ENCODE assay signal across 12 mouse cellular contexts in the genomic region with DNA sequence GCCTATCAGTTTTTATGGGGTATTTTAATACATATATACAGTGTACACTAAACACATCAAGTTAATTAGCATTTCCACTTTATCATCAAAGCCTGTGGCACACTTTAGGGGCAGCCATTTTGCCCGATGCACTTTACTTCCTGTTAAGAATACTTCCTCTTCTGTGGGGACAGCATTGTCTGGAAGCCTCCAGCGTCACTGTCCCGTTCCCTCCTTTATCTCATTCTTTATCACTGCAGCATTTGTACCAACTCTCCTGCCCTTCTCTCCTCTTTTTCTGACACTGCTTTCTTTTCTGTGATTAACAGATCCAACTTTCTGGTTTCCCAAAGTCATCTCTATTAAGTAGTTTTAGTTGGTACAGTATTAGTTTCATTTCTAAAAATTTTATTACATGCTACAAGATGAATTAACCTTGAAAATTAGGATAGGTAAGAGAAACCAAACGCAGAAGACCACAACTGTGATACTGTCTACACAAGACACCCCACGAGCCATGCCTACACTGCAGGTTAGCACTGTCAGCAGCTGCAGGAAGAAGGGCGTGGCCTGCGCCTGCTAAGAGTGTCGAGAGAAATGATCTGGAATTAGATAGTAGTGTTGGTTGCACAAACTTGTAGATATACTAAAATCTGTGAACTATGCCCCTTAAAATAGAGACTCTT. TPM values are rescaled to one million over a fixed set of nuclear protein-coding genes. Genes with fewer than 3 reads are reported as not detected.
DNase-seq lines count a peak whose midpoint lies in the region; ATAC-seq and TF ChIP-seq lines count a peak whose summit lies in the region.
"Had no signal": no experiment of that assay in that cellular context is flagged by ENCODE, and none has a peak within 500 bp of the region (broad histone marks: within the 10 kb centered on the region; RNA-seq: fewer than 3 reads in every experiment).

No protein-coding gene starts in this region.

- WGBS in intestine, embryonic 16.5 days = 65% methylated on average over 8 of the region's 8 CpGs

- no peaks in the 10 kb centered on the region for H3K27me3 ChIP-seq in MEL (ENCODE audit: control insufficient read depth in 1 of 2, insufficient read depth in 2 of 2, low read length in 2 of 2)
- H3K27me3 ChIP-seq in intestine, embryonic 16.5 days (replicated peaks; ENCODE audit: control insufficient read depth, insufficient read depth, low read length) = no peaks in the 10 kb centered on the region

- TF ChIP-seq RAD21 in MEL (IDR thresholded peaks at IDR 0.05; ENCODE audit: low read depth, low read length) = no peak

- H3K9ac ChIP-seq in MEL (ENCODE audit: control insufficient read depth, low read depth, low read length, poor library complexity, severe bottlenecking) = peak overlapping the region; percentile 23
- H3K9ac ChIP-seq in intestine, embryonic 16.5 days (ENCODE audit: low read depth, low read length) = no peak overlapping the region

- peak overlapping the region; percentile 17 to 30; a peak in 2 of 4 replicates for H3K4me3 ChIP-seq in MEL (ENCODE audit: control insufficient read depth in 1 of 2, insufficient read depth in 1 of 2, low read depth in 2 of 2, low read length in 2 of 2)
- no peak overlapping the region for H3K4me3 ChIP-seq in intestine, embryonic 16.5 days (ENCODE audit: low read length)
- no peak overlapping the region for H3K4me3 ChIP-seq in left cerebral cortex, adult 2 months
- H3K4me3 ChIP-seq: forebrain, embryonic 10.5 days; myocyte had no signal

- peak; percentile 31 to 34; a peak in 2 of 4 replicates for TF ChIP-seq EP300 in MEL (IDR thresholded peaks at IDR 0.05; ENCODE audit: low read depth in 1 of 2, low read length in 2 of 2)

- H3K4me2 ChIP-seq in intestine, embryonic 16.5 days (ENCODE audit: low read depth, low read length) = no peak overlapping the region

- H3K4me1 ChIP-seq in MEL (ENCODE audit: control insufficient read depth in 1 of 2, insufficient read depth in 2 of 2, low read length in 2 of 2) = peaks cover 8 to 15% of the 10 kb centered on the region in 2 experiments
- H3K4me1 ChIP-seq in intestine, embryonic 16.5 days (ENCODE audit: control insufficient read depth, insufficient read depth, low read length) = no peaks in the 10 kb centered on the region
- H3K4me1 ChIP-seq: forebrain, embryonic 10.5 days had no signal

- TF ChIP-seq POLR2A in MEL (IDR thresholded peaks at IDR 0.05; ENCODE audit: control insufficient read depth in 1 of 2, insufficient read depth in 1 of 2, low read depth in 1 of 2, low read length in 2 of 2, poor library complexity in 1 of 2) = no peak

- no peak for TF ChIP-seq CTCF in MEL (IDR thresholded peaks at IDR 0.05 in 2 of 3, conservative IDR thresholded peaks at IDR 0.05 in 1 of 3; ENCODE audit: control insufficient read depth in 1 of 3, insufficient read depth in 1 of 3, low read depth in 2 of 3, low read length in 3 of 3, poor library complexity in 1 of 3, severe bottlenecking in 1 of 3)
- no peak for TF ChIP-seq CTCF in left cerebral cortex, adult 2 months (IDR thresholded peaks at IDR 0.05)

- intact Hi-C loops in left cerebral cortex, adult 2 months (cut with DNase I) = no loop called here
- intact Hi-C loops in left cerebral cortex, postnatal 10 days (cut with DNase I) = no loop called here

- ATAC-seq in intestine, embryonic 16.5 days = peak; percentile 73
- peak; percentile 74 for ATAC-seq in neutrophil, adult 5-6 weeks (ENCODE audit: extremely low read depth, insufficient number of reproducible peaks, low FRiP score, poor library complexity, severe bottlenecking)

- DNase-seq in 416B (ENCODE audit: low read depth) = peak; percentile 58
- peak; percentile 85 for DNase-seq in MEL (ENCODE audit: low read depth, low spot score)
- DNase-seq in left cerebral cortex, adult 2 months (ENCODE audit: extremely low spot score in 1 of 2, low spot score in 2 of 2) = no peak
- no peak for DNase-seq in left cerebral cortex, postnatal 10 days (ENCODE audit: extremely low spot score in 1 of 2, low spot score in 2 of 2)
- DNase-seq in gastrocnemius, adult 18-20 months (ENCODE audit: low spot score) = no peak
- DNase-seq in cerebellum, postnatal 10 days = no peak
- DNase-seq: gastrocnemius, postnatal 36 days; lung, postnatal 10 days had no signal

- H3K36me3 ChIP-seq in MEL (ENCODE audit: control insufficient read depth in 1 of 2, insufficient read depth in 2 of 2, low read length in 2 of 2) = peaks cover 19 to 21% of the 10 kb centered on the region in 2 experiments
- 0 out of 2 replicates have a peak, but pooled peaks cover 2% of the 10 kb centered on the region for H3K36me3 ChIP-seq in intestine, embryonic 16.5 days (ENCODE audit: control insufficient read depth, insufficient read depth, low read length)

- H3K9me3 ChIP-seq in MEL (replicated peaks; ENCODE audit: insufficient read depth, low read length) = no peaks in the 10 kb centered on the region
- no peaks in the 10 kb centered on the region for H3K9me3 ChIP-seq in intestine, embryonic 16.5 days (ENCODE audit: control insufficient read depth, low read length)
- H3K9me3 ChIP-seq: forebrain, embryonic 10.5 days had no signal

- H3K79me2 ChIP-seq in MEL (ENCODE audit: control insufficient read depth, insufficient read depth, low read length, poor library complexity) = peaks cover 3% of the 10 kb centered on the region; the same call in 1 of the 2 replicates

- H3K27ac ChIP-seq in MEL (ENCODE audit: control insufficient read depth, low read depth, low read length) = peak overlapping the region; percentile 76
- H3K27ac ChIP-seq in intestine, embryonic 16.5 days (ENCODE audit: low read length) = no peak overlapping the region
- no peak overlapping the region for H3K27ac ChIP-seq in left cerebral cortex, adult 2 months
- H3K27ac ChIP-seq: forebrain, embryonic 10.5 days had no signal

TF ChIP-seq in MEL, 35 proteins besides CTCF, POLR2A, EP300 and RAD21 (continues in another document):
- no peak for TF ChIP-seq MAFK (IDR thresholded peaks at IDR 0.05; ENCODE audit: borderline replicate concordance, low read depth, low read length)
- no peak for TF ChIP-seq NRF1 (IDR thresholded peaks at IDR 0.05; ENCODE audit: insufficient read depth, low read depth, low read length, poor library complexity, severe bottlenecking)
- TF ChIP-seq POLR2AphosphoS2 (IDR thresholded peaks at IDR 0.05; ENCODE audit: low read length) = no peak
- 0 out of 2 replicates have a peak, but pooled peaks have one; percentile 10 for TF ChIP-seq TAL1 (IDR thresholded peaks at IDR 0.05; ENCODE audit: low read length)
- peak; percentile 65 for TF ChIP-seq SIN3A (IDR thresholded peaks at IDR 0.05; ENCODE audit: low read length)
- no peak for TF ChIP-seq SMC3 (IDR thresholded peaks at IDR 0.05; ENCODE audit: low read depth, low read length)
- peak; percentile 90 for TF ChIP-seq MYC (IDR thresholded peaks at IDR 0.05; ENCODE audit: low read depth, low read length)
- TF ChIP-seq ZKSCAN1 (IDR thresholded peaks at IDR 0.05; ENCODE audit: low read depth, low read length) = no peak
- peak; percentile 67 for TF ChIP-seq MXI1 (IDR thresholded peaks at IDR 0.05; ENCODE audit: low read depth, low read length)
- TF ChIP-seq KAT2A (conservative IDR thresholded peaks at IDR 0.05; ENCODE audit: low read depth, low read length) = no peak
- TF ChIP-seq ETS1 (IDR thresholded peaks at IDR 0.05; ENCODE audit: low read depth, low read length) = peak; percentile 49; the same call in 1 of the 2 replicates
- no peak for TF ChIP-seq NELFE (IDR thresholded peaks at IDR 0.05; ENCODE audit: low read depth, low read length)
- TF ChIP-seq BHLHE40 (IDR thresholded peaks at IDR 0.05; ENCODE audit: borderline replicate concordance, low read depth, low read length) = no peak
- no peak for TF ChIP-seq ZMIZ1 (IDR thresholded peaks at IDR 0.05; ENCODE audit: low read depth, low read length)
- no peak for TF ChIP-seq JUND (IDR thresholded peaks at IDR 0.05; ENCODE audit: low read depth, low read length)

RNA-seq across cellular contexts. Expression of a gene that starts 14.2 kb away (rescaled TPM):
- total RNA-seq in MEL (2012; rRNA removed) = 4.4 and 4.7 TPM in 2 replicates
- 1 to 10 TPM in 1 of 2 experiments, not detected in 1; 4.6 TPM for polyA plus RNA-seq in MEL (2012; ENCODE audit: insufficient read depth in 1 of 2, insufficient read length in 2 of 2, low read depth in 1 of 2, low replicate concordance in 2 of 2, missing spikeins in 1 of 2)
- polyA plus RNA-seq in intestine, embryonic 16.5 days (2015; fragmentation: Nextera tagmentation; extraction: Ambion mirVana) = 3.9 and 4.1 TPM in 2 replicates
- 2.0 and 2.2 TPM in 2 replicates for total RNA-seq in neutrophil, adult 5-6 weeks (2017)
- total RNA-seq in left cerebral cortex, adult 2 months (2021) = 1 to 10 TPM; 4.5 to 6.7 TPM
- 1 to 10 TPM; 7.6 to 7.8 TPM for total RNA-seq in left cerebral cortex, postnatal 10 days (2021)
- 10 to 100 TPM in 1 of 2 experiments, 1 to 10 TPM in 1; 3.8 to 10.7 TPM for total RNA-seq in gastrocnemius, adult 18-20 months (2021)

RNA-seq across cellular contexts. Expression of a gene that starts 18.0 kb away (rescaled TPM):
- 58.0 and 67.0 TPM in 2 replicates for total RNA-seq in MEL (2012; rRNA removed)
- polyA plus RNA-seq in MEL (2012; ENCODE audit: insufficient read depth in 1 of 2, insufficient read length in 2 of 2, low read depth in 1 of 2, low replicate concordance in 2 of 2, missing spikeins in 1 of 2) = 10 to 100 TPM in 1 of 2 experiments, not detected in 1; 57.8 TPM
- 27.8 and 33.4 TPM in 2 replicates for polyA plus RNA-seq in intestine, embryonic 16.5 days (2015; fragmentation: Nextera tagmentation; extraction: Ambion mirVana)
- 13.9 and 15.0 TPM in 2 replicates for total RNA-seq in neutrophil, adult 5-6 weeks (2017)
- total RNA-seq in left cerebral cortex, adult 2 months (2021) = 10 to 100 TPM; 23.3 to 25.6 TPM
- 10 to 100 TPM; 25.4 to 28.3 TPM for total RNA-seq in left cerebral cortex, postnatal 10 days (2021)
- 1 to 10 TPM; 3.1 to 3.3 TPM for total RNA-seq in gastrocnemius, adult 18-20 months (2021)

RNA-seq across cellular contexts. Expression of a gene that starts 28.5 kb away (rescaled TPM):
- total RNA-seq in MEL (2012; rRNA removed) = 132 and 144 TPM in 2 replicates
- 100 to 1,000 TPM in 1 of 2 experiments, not detected in 1; 114 TPM for polyA plus RNA-seq in MEL (2012; ENCODE audit: insufficient read depth in 1 of 2, insufficient read length in 2 of 2, low read depth in 1 of 2, low replicate concordance in 2 of 2, missing spikeins in 1 of 2)
- polyA plus RNA-seq in intestine, embryonic 16.5 days (2015; fragmentation: Nextera tagmentation; extraction: Ambion mirVana) = 234 and 256 TPM in 2 replicates
- total RNA-seq in neutrophil, adult 5-6 weeks (2017) = 182 and 199 TPM in 2 replicates
- total RNA-seq in left cerebral cortex, adult 2 months (2021) = 10 to 100 TPM; 49.0 to 51.3 TPM
- total RNA-seq in left cerebral cortex, postnatal 10 days (2021) = 10 to 100 TPM; 57.5 to 61.8 TPM
- total RNA-seq in gastrocnemius, adult 18-20 months (2021) = 10 to 100 TPM; 25.1 to 29.4 TPM

RNA-seq across cellular contexts. Expression of a gene that starts 58.4 kb away (rescaled TPM):
- total RNA-seq in MEL (2012; rRNA removed) = 1.1 and 1.2 TPM in 2 replicates
- polyA plus RNA-seq in MEL (2012; ENCODE audit: insufficient read depth in 1 of 2, insufficient read length in 2 of 2, low read depth in 1 of 2, low replicate concordance in 2 of 2, missing spikeins in 1 of 2) = 1 to 10 TPM in 1 of 2 experiments, not detected in 1; 2.4 TPM
- polyA plus RNA-seq in intestine, embryonic 16.5 days (2015; fragmentation: Nextera tagmentation; extraction: Ambion mirVana) = 1.4 TPM in 2 replicates
- 10.8 TPM in 2 replicates for total RNA-seq in neutrophil, adult 5-6 weeks (2017)
- 10 to 100 TPM; 15.9 to 16.5 TPM for total RNA-seq in left cerebral cortex, adult 2 months (2021)
- 10 to 100 TPM; 12.5 to 14.2 TPM for total RNA-seq in left cerebral cortex, postnatal 10 days (2021)
- total RNA-seq in gastrocnemius, adult 18-20 months (2021) = 1 to 10 TPM; 1.5 to 2.1 TPM

Comparison
In these comparisons a context has a peak if more than half of its experiments do, and no peak if none do; other contexts are left out.
1. DNase-seq: peak in 416B (single experiment) and MEL (single experiment); none in left cerebral cortex, adult 2 months (0 of 2), left cerebral cortex, postnatal 10 days (0 of 2), gastrocnemius, adult 18-20 months (single experiment) and cerebellum, postnatal 10 days (0 of 2).
2. H3K4me3 ChIP-seq: peak in MEL (2 of 2); none in intestine, embryonic 16.5 days (single experiment) and left cerebral cortex, adult 2 months (single experiment).